Mouse (Mus musculus): ENCODE data around the gene Gpbar1. TPM values are rescaled to one million over a fixed set of nuclear protein-coding genes. Genes with fewer than 3 reads are reported as not detected.
A peak's percentile ranks its signal among the peaks of the same experiment; 100 is the strongest.
"Not testable (repeated sequence)": the region's sequence is repeated elsewhere in the genome, so short reads cannot be mapped to it uniquely, and the experiment has no call there.

Gpbar1 gene
- polyA plus RNA-seq, 1 experiment, result 0.18 TPM

GRCm38 (mm10) chr1:74283686-74284463 is 5.5 kb downstream of the Gpbar1 start:
- peaks cover 6% of the 10 kb centered on the region for H3K4me1 ChIP-seq (ENCODE audit: control insufficient read depth, insufficient read depth, low read length)
- WGBS, result 8% methylated on average over 15 of the region's 15 CpGs
- DNase-seq, result peak; percentile 43
- peak overlapping the region; percentile 77 for H3K4me3 ChIP-seq (replicated peaks; ENCODE audit: extremely low read depth, low read depth, low read length)
- TF ChIP-seq POLR2A (IDR thresholded peaks at IDR 0.05; ENCODE audit: borderline replicate concordance, extremely low read depth, low read depth, low read length), result no peak
- TF ChIP-seq CTCF (IDR thresholded peaks at IDR 0.05; ENCODE audit: insufficient read depth, low read length), result no peak

- H3K4me3 ChIP-seq (replicated peaks; ENCODE audit: extremely low read depth, low read depth, low read length), result peak within 1 kb of the TSS; percentile 77
- 1% methylated on average over 56 of the region's 56 CpGs for WGBS
- peak; percentile 99 for DNase-seq
- peaks cover 13% of the 10 kb centered on the region for H3K4me1 ChIP-seq (ENCODE audit: control insufficient read depth, insufficient read depth, low read length)
- TF ChIP-seq POLR2A (IDR thresholded peaks at IDR 0.05; ENCODE audit: borderline replicate concordance, extremely low read depth, low read depth, low read length), result peak; percentile 82; the same call in 1 of the 2 replicates
- no peak for TF ChIP-seq CTCF (IDR thresholded peaks at IDR 0.05; ENCODE audit: insufficient read depth, low read length)
Observed at GRCm38 (mm10) chr1:74284543-74285160, 6.3 kb downstream of the Gpbar1 start, which contains the start of the genes Aamp and Pnkd. Gene Aamp, minus strand, starts transcription at chr1:74284738. Gene Pnkd, plus strand, starts transcription at chr1:74284930.

- DNase-seq, result no peak
- WGBS, result 3% methylated on average over 23 of the region's 23 CpGs
- H3K4me1 ChIP-seq (ENCODE audit: control insufficient read depth, insufficient read depth, low read length), result peaks cover 14% of the 10 kb centered on the region
Observed at GRCm38 (mm10) chr1:74285212-74286010, 7.1 kb downstream of the Gpbar1 start.

GRCm38 (mm10) chr1:74286869-74287607 is 8.7 kb downstream of the Gpbar1 start:
- peaks cover 17% of the 10 kb centered on the region for H3K4me1 ChIP-seq (ENCODE audit: control insufficient read depth, insufficient read depth, low read length)
- peak; percentile 48 for DNase-seq
- not testable (repeated sequence) for H3K4me3 ChIP-seq (replicated peaks; ENCODE audit: extremely low read depth, low read depth, low read length)
- 39% methylated on average over 16 of the region's 17 CpGs for WGBS

More at GRCm38 (mm10) chr1:74285212-74286010, 7.1 kb downstream of the Gpbar1 start:
- no peak for TF ChIP-seq POLR2A (IDR thresholded peaks at IDR 0.05; ENCODE audit: borderline replicate concordance, extremely low read depth, low read depth, low read length)
- no peak for TF ChIP-seq CTCF (IDR thresholded peaks at IDR 0.05; ENCODE audit: insufficient read depth, low read length)
- H3K4me3 ChIP-seq (replicated peaks; ENCODE audit: extremely low read depth, low read depth, low read length), result peak overlapping the region; percentile 77

GRCm38 (mm10) chr1:74288327-74288726 is 10.0 kb downstream of the Gpbar1 start:
- no peak overlapping the region for H3K4me3 ChIP-seq (replicated peaks; ENCODE audit: extremely low read depth, low read depth, low read length)
- H3K4me1 ChIP-seq (ENCODE audit: control insufficient read depth, insufficient read depth, low read length), result peaks cover 15% of the 10 kb centered on the region
- no peak for TF ChIP-seq CTCF (IDR thresholded peaks at IDR 0.05; ENCODE audit: insufficient read depth, low read length)
- TF ChIP-seq POLR2A (IDR thresholded peaks at IDR 0.05; ENCODE audit: borderline replicate concordance, extremely low read depth, low read depth, low read length), result no peak
- 72% methylated on average over 4 of the region's 4 CpGs for WGBS
- DNase-seq, result no peak

GRCm38 (mm10) chr1:74289248-74289647 is 10.9 kb downstream of the Gpbar1 start:
- H3K4me3 ChIP-seq (replicated peaks; ENCODE audit: extremely low read depth, low read depth, low read length), result no peak overlapping the region
- DNase-seq, result no peak
- peaks cover 22% of the 10 kb centered on the region for H3K4me1 ChIP-seq (ENCODE audit: control insufficient read depth, insufficient read depth, low read length)
- 48% methylated on average over 9 of the region's 9 CpGs for WGBS
- no peak for TF ChIP-seq CTCF (IDR thresholded peaks at IDR 0.05; ENCODE audit: insufficient read depth, low read length)
- TF ChIP-seq POLR2A (IDR thresholded peaks at IDR 0.05; ENCODE audit: borderline replicate concordance, extremely low read depth, low read depth, low read length), result no peak

GRCm38 (mm10) chr1:74289740-74290139 is 11.4 kb downstream of the Gpbar1 start:
- peaks cover 24% of the 10 kb centered on the region for H3K4me1 ChIP-seq (ENCODE audit: control insufficient read depth, insufficient read depth, low read length)
- H3K4me3 ChIP-seq (replicated peaks; ENCODE audit: extremely low read depth, low read depth, low read length), result no peak overlapping the region
- TF ChIP-seq POLR2A (IDR thresholded peaks at IDR 0.05; ENCODE audit: borderline replicate concordance, extremely low read depth, low read depth, low read length) (no peak), CTCF (IDR thresholded peaks at IDR 0.05; ENCODE audit: insufficient read depth, low read length) (no peak)
- 75% methylated on average over 2 of the region's 2 CpGs for WGBS
- no peak for DNase-seq

- no peak for DNase-seq
- TF ChIP-seq POLR2A (IDR thresholded peaks at IDR 0.05; ENCODE audit: borderline replicate concordance, extremely low read depth, low read depth, low read length), result no peak
- TF ChIP-seq CTCF (IDR thresholded peaks at IDR 0.05; ENCODE audit: insufficient read depth, low read length), result no peak
- Histone ChIP-seq H3K4me3 (replicated peaks; ENCODE audit: extremely low read depth, low read depth, low read length) (no peak overlapping the region), H3K4me1 (ENCODE audit: control insufficient read depth, insufficient read depth, low read length) (peaks cover 28% of the 10 kb centered on the region)
- 56% methylated on average over 5 of the region's 5 CpGs for WGBS
Observed at GRCm38 (mm10) chr1:74290141-74290540, 11.8 kb downstream of the Gpbar1 start.
